Mouse (Mus musculus): ENCODE results near the gene Pard6b.
A peak's percentile ranks its signal among the peaks of the same experiment; 100 is the strongest.
"Not testable (repeated sequence)": the region's sequence is repeated elsewhere in the genome, so short reads cannot be mapped to it uniquely, and the experiment has no call there.

Pard6b gene

DNA sequence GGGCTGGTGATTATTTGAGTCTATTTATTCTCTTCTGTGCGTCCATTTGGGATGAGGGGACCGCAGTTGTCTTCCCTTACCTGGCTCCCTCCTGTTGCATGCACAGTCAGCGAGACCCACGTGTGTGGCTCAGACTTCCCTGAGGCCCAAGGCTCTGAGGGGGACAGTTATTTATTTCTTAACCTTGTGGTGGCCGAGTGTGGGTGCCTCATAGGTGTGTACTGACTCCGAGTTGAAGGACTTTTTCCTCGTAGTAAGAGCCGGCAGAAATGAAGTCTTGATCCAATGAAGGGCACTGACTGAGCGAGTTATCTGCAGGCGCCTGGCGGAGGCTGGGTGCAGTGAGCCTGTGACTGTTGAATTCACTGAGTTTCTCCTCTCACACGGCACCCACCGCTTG lies 19.2 kb downstream of the Pard6b start:
- DNase-seq (ENCODE audit: low spot score in 2 of 2): no peak

DNA sequence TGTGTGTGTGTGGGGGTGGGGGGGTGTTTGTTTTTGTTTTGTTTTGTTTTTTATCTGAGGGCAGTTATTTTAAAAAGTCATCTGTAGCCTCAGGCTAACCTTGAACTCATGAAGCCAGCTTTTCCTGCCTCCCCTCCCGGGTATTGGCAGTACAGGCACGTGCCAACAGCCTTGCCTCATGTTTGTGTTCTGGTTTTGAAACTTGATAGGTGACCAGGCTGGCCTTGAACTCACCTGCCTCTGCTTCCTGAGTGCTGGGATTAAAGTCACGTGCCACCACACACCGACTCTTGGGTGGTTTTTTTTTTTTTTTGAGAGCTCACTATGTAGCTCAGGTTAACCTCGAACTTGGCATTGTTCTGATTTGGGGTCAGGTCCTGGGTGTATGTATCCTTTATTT lies 21.0 kb downstream of the Pard6b start:
- DNase-seq (ENCODE audit: low spot score in 2 of 2): no peak

DNA sequence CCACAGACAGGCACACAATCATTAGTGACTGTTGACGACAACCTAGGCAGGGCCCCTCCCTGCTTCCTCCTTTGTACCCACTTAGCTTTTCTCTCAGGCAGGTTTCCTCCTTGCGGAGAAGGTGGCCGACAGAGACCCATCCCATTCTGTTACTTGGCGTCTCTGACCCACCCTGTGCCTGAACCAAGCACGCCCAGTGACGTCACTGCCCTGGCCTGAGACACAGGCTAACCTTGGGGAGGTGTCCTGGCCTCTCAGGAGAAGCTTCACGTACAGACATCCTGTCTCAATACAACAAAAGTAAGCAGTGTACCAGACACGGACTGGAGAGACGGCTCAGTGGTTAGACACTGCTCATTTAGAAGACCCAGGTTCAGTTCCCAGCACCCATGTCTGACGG lies 22.5 kb downstream of the Pard6b start:
- DNase-seq (ENCODE audit: low spot score in 2 of 2): no peak

- DNase-seq (ENCODE audit: low spot score in 2 of 2): peak in 1 of 2 experiments; percentile 12
These were observed 23.8 kb downstream of the Pard6b start for GRCm38 (mm10) chr2:168104375-168105144.

- DNase-seq (ENCODE audit: low spot score in 2 of 2): no peak
These were observed 24.5 kb downstream of the Pard6b start for GRCm38 (mm10) chr2:168105271-168105670.

DNA sequence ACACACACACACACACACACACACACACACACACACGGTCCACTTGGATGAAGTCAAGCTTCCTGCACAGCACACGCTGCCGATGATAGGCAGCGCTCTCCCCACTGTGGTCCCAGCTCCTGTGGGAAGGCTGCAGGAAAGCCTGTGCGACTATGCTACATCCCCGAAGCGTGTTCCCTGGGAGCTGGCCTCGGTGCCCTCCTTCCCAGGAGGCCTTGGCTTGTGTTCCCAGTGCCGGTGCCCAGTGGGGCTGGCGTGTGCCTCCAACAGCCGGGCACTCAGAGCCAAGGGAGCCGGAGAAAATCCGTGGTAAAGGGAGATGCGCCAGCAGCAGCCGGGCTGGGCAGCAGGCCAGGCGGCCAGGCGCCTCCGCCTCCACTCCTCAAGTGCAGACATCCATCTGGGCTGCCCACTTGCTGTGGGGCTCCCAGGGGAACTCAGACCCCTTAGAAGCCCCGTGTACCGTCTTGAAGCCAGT lies 25.9 kb downstream of the Pard6b start:
- DNase-seq (ENCODE audit: low spot score in 2 of 2): peak; percentile 78 to 79

DNA sequence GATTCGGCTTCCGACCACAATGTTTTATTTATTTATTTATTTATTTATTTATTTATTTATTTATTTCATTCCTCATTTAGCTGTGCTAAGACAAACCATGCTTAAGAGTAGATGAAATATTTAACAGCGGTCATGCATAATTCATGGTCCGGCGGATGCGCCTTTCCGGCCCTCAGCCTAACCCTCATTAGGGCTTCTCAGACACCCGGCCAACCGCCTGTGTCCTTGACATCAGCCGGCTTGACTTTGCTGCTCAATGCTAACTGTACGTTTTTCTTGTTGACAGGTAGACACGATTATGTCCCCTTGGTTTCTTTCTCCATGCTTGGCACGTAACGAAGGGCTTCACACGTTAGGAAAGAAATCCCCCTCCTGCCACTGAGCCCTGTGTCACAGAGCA lies 26.6 kb downstream of the Pard6b start:
- DNase-seq (ENCODE audit: low spot score in 2 of 2): no peak

DNA sequence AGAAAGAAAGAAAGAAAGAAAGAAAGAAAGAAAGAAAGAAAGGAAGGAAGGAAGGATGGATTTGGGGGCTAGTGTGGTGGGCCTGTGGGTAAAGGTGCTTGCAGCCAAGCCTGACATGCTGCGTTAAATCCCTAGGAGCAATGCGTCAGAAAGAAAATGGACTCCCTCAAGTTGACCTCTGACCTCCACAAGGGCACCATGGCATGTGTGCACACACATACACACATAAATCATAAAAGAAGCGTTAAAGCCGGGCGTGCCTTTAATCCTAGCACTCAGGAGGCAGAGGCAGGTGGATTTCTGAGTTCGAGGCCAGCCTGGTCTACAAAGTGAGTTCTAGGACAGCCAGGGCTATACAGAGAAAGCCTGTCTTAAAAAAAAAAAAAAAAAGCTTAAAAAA lies 27.1 kb downstream of the Pard6b start:
- not testable (repeated sequence) for DNase-seq (ENCODE audit: low spot score in 2 of 2)

GRCm38 (mm10) chr2:168111902-168112301 lies 31.1 kb downstream of the Pard6b start:
- DNase-seq (ENCODE audit: low spot score in 2 of 2): peak; percentile 49 to 72

- DNase-seq (ENCODE audit: low spot score in 2 of 2): no peak
These were observed 32.5 kb downstream of the Pard6b start for GRCm38 (mm10) chr2:168113263-168113662.

DNA sequence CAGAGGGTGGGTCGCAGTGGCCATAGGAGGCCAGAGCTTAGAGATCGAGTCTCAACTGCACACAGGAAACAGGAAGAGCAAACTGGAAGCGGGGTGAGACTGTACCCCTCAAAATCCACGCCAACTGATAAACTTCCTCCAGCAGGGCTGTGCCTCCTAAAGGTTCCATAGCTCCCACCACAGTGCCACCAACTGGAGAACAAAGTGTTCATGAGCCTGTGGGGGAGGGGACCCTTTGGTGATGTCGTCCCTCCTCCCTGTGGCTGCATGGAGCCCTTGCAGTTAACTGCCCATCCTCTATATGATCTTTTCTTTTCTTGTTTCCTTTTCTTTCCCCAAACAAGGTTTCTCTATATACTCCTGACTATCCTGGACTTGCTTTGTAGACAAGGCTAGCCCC lies 32.9 kb downstream of the Pard6b start:
- DNase-seq (ENCODE audit: low spot score in 2 of 2): no peak

- DNase-seq (ENCODE audit: low spot score in 2 of 2): peak; percentile 57
These were observed 34.0 kb downstream of the Pard6b start for GRCm38 (mm10) chr2:168114699-168115350.

- DNase-seq (ENCODE audit: low spot score in 2 of 2): no peak
These were observed 35.0 kb downstream of the Pard6b start for GRCm38 (mm10) chr2:168115826-168116225.

- peak in 1 of 2 experiments; percentile 54 for DNase-seq (ENCODE audit: low spot score in 2 of 2)
These were observed 36.3 kb downstream of the Pard6b start for GRCm38 (mm10) chr2:168117147-168117546.

DNA sequence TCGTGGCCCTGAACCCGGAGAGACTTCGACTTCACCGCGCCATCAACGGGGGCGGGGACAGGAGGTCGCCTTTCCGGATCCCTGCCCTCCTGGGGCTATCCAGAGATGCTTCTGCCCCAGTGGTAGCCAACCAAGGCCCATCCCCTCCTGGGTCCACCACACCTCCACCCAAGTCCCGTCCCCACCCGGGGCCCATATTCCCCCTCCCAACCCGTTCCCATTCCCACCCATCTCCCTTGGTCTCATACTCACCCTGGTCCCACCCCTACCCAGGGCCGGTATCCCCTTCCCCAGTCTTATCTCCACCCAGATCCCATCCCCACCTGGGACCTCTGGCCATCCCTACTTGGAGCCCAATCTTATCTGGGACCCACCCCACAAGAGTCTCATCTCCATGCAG lies 36.7 kb downstream of the Pard6b start:
- DNase-seq (ENCODE audit: low spot score in 2 of 2): no peak

- DNase-seq (ENCODE audit: low spot score in 2 of 2): no peak
These were observed 37.2 kb downstream of the Pard6b start for GRCm38 (mm10) chr2:168117967-168118366.

GRCm38 (mm10) chr2:168118456-168118855 lies 37.7 kb downstream of the Pard6b start:
- peak in 1 of 2 experiments; percentile 16 for DNase-seq (ENCODE audit: low spot score in 2 of 2)

- DNase-seq (ENCODE audit: low spot score in 2 of 2): no peak
These were observed 38.3 kb downstream of the Pard6b start for GRCm38 (mm10) chr2:168119123-168119522.

DNA sequence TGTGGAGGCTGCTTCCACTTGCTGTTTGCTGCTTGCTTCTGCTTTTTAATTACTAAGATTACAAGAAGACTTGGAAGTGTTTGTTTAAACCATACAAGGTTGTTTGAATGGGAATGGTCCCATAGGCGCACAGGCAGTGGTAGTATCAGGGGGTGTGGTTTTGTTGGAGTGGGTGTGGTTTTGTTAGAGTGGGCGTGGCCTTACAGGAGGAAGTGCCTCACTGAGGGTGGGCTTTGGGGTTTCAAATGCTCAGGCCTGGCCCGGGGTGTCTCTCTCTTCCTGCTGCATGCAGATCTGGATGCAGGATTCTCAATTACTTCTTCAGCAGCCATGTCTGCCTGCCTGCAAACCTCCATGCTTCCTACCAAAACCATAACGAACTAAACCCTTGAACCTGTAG lies 40.1 kb downstream of the Pard6b start:
- DNase-seq (ENCODE audit: low spot score in 2 of 2): no peak

DNA sequence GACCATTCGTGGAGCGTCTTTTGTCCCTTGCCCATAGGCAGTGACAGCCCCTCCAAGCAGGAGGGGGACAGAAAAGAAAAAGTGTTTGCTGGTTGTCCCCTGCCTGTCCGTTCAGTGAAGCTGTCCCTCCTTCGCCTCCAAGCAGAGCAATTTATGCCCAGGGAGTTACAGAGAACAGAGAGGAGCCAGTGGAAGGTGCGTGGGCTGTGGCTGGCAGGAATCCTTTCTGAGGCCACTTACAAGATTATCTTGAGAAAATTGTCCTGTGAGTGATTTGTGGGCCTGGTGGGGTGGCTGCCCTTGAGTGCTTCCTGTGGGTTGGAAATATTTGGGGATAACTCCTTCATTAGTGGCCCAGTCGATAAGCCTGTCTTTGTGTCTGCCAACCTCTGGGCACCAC lies 42.8 kb downstream of the Pard6b start:
- no peak for DNase-seq (ENCODE audit: low spot score in 2 of 2)

DNA sequence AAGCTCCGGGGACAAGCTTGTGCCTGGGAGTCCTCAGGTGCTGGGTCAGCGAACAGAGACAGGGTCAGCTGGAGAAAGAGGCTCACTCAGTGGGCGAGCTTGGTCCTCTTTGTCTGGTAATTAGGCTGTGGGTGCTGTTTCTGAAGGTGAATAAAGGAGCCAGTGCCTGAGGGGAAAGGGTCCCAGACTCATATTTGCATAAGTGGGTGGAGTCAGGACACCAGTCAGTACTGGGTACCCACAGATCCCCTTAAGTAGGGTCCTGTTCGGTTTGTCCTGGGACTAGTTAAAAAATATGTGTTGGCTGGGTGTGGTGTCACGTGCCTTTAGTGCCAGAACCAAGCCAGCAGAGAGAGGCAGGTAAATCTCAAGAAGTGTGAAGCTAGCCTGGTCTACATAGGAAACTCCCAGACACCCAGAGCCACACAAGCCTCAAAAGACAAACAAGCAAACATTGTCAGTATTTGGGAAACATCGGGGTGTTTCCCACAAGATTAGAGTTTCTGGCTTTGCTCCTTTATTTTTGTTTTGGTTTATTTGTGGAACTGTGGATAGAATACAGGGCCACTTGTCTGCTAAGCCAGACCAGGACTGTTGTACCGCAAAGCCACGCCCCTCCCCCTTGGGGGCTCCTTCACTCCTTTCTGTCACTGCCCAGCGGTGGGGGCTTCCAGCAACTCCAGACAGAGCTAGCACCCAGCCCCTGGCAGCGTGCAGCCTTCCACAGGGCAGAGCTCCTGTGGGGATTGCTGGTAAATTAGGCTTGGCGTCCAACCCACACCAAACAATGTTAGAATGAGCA lies 44.7 kb downstream of the Pard6b start:
- no peak for DNase-seq (ENCODE audit: low spot score in 2 of 2)

- DNase-seq (ENCODE audit: low spot score in 2 of 2): no peak
These were observed 47.0 kb downstream of the Pard6b start for GRCm38 (mm10) chr2:168127767-168128166.
